Mouse (Mus musculus): ENCODE data around the gene Chaf1a.

DNA sequence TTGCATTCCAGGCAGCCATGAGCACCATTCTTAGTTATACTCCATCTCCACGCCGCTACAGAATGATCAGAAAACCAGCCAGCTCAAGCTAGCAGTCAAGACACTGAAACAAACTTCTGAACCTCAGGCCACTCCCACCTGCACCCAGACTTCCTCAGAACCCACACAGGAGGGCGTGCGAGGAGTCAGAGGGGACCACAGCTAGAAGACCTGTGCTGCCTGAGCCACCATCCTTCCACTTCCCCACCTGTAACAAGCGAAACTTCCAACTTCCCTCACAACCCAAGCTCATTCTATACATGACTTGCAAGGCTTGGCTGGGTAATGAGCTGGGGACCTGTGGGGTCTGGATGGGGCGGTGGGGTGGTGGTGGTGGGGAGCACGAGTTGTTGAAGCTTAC is 7.4 kb upstream of the Chaf1a start:
- TF ChIP-seq CTCF (IDR thresholded peaks at IDR 0.05; ENCODE audit: insufficient read depth, low read length) (no peak), POLR2A (IDR thresholded peaks at IDR 0.05; ENCODE audit: borderline replicate concordance, extremely low read depth, low read depth, low read length) (no peak)
